Mouse (Mus musculus) olfactory bulb, adult 2 months (tissue): ENCODE data around the gene Hinfp. TPM values are rescaled to one million over a fixed set of nuclear protein-coding genes. Genes with fewer than 3 reads are reported as not detected.

Experiments used
- H3K27ac ChIP-seq: fragments of 200-500 bp; 2 replicates; pipeline ENCODE4 v1.5.1; 2012; ENCODE audit warnings: low read depth, low read length; ENCODE audit not compliant: insufficient read depth
- H3K4me1 ChIP-seq: fragments of 200-500 bp; 2 replicates; pipeline ENCODE4 v1.6.1; 2012; ENCODE audit warnings: low read length; ENCODE audit not compliant: control insufficient read depth, insufficient read depth
- H3K4me3 ChIP-seq: fragments of 200-500 bp; 2 replicates; pipeline ENCODE4 v1.5.1; 2012; ENCODE audit warnings: mild to moderate bottlenecking, low read depth, low read length, moderate library complexity; ENCODE audit not compliant: insufficient read depth
- CTCF ChIP-seq: fragments of 200-500 bp; IDR thresholded peaks from 2 replicates; pipeline ENCODE4 v1.5.1; 2012; ENCODE audit warnings: low read depth, mild to moderate bottlenecking, low read length, moderate library complexity; ENCODE audit not compliant: insufficient read depth
- POLR2A ChIP-seq: fragments of 200-500 bp; IDR thresholded peaks from 2 replicates; pipeline ENCODE4 v1.6.1; 2012; ENCODE audit warnings: mild to moderate bottlenecking, low read depth, low read length, moderate library complexity; ENCODE audit not compliant: insufficient read depth
- WGBS: fragments of 180-500 bp; shearing (Covaris S2); methylation state at CpG from one replicate; pipeline ENCODE4 v1.1.7; 2018; 5-methylcytosine and 5-hydroxymethylcytosine counted together
- polyA plus RNA-seq: library from polyadenylated mRNA; stranded (reverse); fragments of >200 nt; gene quantifications from 2 replicates; pipeline ENCODE4 v1.2.4, GENCODE M21; 2012; ENCODE audit warnings: low replicate concordance; ENCODE audit not compliant: missing spikeins, insufficient read depth, insufficient read length

Gene Hinfp
- polyA plus RNA-seq, 1 experiment: not detected

- no peak overlapping the region for H3K4me3 ChIP-seq
- 87% methylated on average over 3 of the region's 3 CpGs for WGBS
Observed at GRCm38 (mm10) chr9:44269077-44269476, 36.4 kb downstream of the Hinfp start.

GRCm38 (mm10) chr9:44268432-44268831 lies 37.0 kb downstream of the Hinfp start, which contains the start of gene Nlrx1:
TSS of gene Nlrx1 (minus strand) at chr9:44268599.
- peak within 1 kb of the TSS; percentile 50 for H3K4me3 ChIP-seq
- TF ChIP-seq CTCF (no peak), POLR2A (no peak)
- H3K27ac ChIP-seq: peak within 1 kb of the TSS; percentile 34
- 80% methylated on average over 6 of the region's 6 CpGs for WGBS
- peaks cover 24% of the 10 kb centered on the region for H3K4me1 ChIP-seq

More at GRCm38 (mm10) chr9:44269077-44269476, 36.4 kb downstream of the Hinfp start:
- Histone ChIP-seq H3K4me1 (peaks cover 24% of the 10 kb centered on the region), H3K27ac (no peak overlapping the region)
- TF ChIP-seq CTCF (no peak), POLR2A (no peak)

- 4% methylated on average over 28 of the region's 28 CpGs for WGBS
- peak overlapping the region; percentile 50 for H3K4me3 ChIP-seq
- peaks cover 24% of the 10 kb centered on the region for H3K4me1 ChIP-seq
- TF ChIP-seq CTCF: peak; percentile 65; the same call in 1 of the 2 replicates
- TF ChIP-seq POLR2A: peak; percentile 36; the same call in 1 of the 2 replicates
- H3K27ac ChIP-seq: peak overlapping the region; percentile 34
Observed at GRCm38 (mm10) chr9:44268027-44268360, 37.5 kb downstream of the Hinfp start.

GRCm38 (mm10) chr9:44267319-44268026 lies 38.0 kb downstream of the Hinfp start:
- WGBS: 13% methylated on average over 23 of the region's 23 CpGs
- no peak for TF ChIP-seq POLR2A
- TF ChIP-seq CTCF: no peak
- peak overlapping the region; percentile 34 for H3K27ac ChIP-seq
- H3K4me3 ChIP-seq: peak overlapping the region; percentile 50
- peaks cover 24% of the 10 kb centered on the region for H3K4me1 ChIP-seq

- H3K4me3 ChIP-seq: no peak overlapping the region
- 31% methylated on average over 8 of the region's 8 CpGs for WGBS
- no peak for TF ChIP-seq CTCF
- no peak for TF ChIP-seq POLR2A
- H3K4me1 ChIP-seq: peaks cover 24% of the 10 kb centered on the region
- H3K27ac ChIP-seq: peak overlapping the region; percentile 34; the same call in 1 of the 2 replicates
Observed at GRCm38 (mm10) chr9:44266478-44267226, 38.8 kb downstream of the Hinfp start.

- WGBS: 87% methylated on average over 14 of the region's 14 CpGs
- no peak overlapping the region for H3K4me3 ChIP-seq
- TF ChIP-seq CTCF (no peak), POLR2A (no peak)
- H3K4me1 ChIP-seq: peaks cover 13% of the 10 kb centered on the region
- H3K27ac ChIP-seq: no peak overlapping the region
Observed at GRCm38 (mm10) chr9:44261388-44261787, 44.1 kb downstream of the Hinfp start.

- TF ChIP-seq CTCF (no peak), POLR2A (no peak)
- WGBS: 65% methylated on average over 10 of the region's 10 CpGs
- Histone ChIP-seq H3K27ac (no peak overlapping the region), H3K4me3 (no peak overlapping the region), H3K4me1 (peaks cover 21% of the 10 kb centered on the region)
Observed at GRCm38 (mm10) chr9:44259014-44259413, 46.5 kb downstream of the Hinfp start.

GRCm38 (mm10) chr9:44256213-44256612 lies 49.3 kb downstream of the Hinfp start:
- Histone ChIP-seq H3K27ac (no peak overlapping the region), H3K4me3 (no peak overlapping the region), H3K4me1 (peaks cover 35% of the 10 kb centered on the region)
- TF ChIP-seq CTCF: no peak
- TF ChIP-seq POLR2A: no peak
- WGBS: 77% methylated on average over 8 of the region's 8 CpGs

GRCm38 (mm10) chr9:44255136-44255521 lies 50.3 kb downstream of the Hinfp start:
- H3K4me3 ChIP-seq: no peak overlapping the region
- no peak for TF ChIP-seq CTCF
- no peak for TF ChIP-seq POLR2A
- WGBS: 31% methylated on average over 6 of the region's 6 CpGs
- peaks cover 44% of the 10 kb centered on the region for H3K4me1 ChIP-seq
- peak overlapping the region; percentile 73 for H3K27ac ChIP-seq
